Mouse (Mus musculus) right cerebral cortex, adult 18-20 months (tissue): Measurements from ENCODE around the gene Trmo.

Experiments
- DNase-seq: peaks from one replicate; pipeline ENCODE4 v3.0.0; 2022; ENCODE audit warnings: mixed read lengths

Gene Trmo

GRCm38 (mm10) chr4:46389013-46389611 lies at the start of gene Trmo:
Trmo (minus strand) TSS chr4:46389437.
- DNase-seq = peak; percentile 95

DNA sequence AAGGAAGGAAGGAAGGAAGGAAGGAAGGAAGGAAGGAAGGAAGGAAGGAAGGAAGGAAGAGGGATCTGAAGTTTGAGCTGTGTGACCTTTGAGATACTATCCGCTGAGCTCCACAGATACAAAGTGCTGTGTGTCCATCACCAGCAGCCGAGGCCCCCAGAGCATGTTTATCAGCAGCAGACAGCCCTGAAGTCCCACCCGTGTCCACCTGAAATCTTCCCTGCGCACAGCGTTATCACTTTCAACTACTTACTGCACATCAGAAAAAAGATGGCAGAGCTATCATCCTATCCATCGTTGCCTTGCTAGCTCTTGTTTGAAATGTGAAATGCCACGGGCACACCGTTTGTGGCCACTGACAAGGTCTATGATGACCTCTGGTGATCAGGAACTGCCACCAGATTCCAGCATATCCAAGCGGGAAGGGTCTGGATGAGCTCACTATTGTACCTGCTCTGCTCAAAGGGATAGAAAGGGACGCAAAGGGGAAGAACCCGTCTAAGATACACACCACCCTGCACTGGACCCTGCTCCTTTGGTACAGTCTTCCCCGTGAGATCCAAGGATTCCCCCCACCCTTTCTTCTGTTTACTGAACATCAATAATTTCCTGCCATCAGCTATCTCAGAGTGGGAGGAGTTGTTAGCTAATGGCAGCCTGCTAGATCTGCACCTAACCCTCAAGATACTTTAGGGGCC lies 43.3 kb upstream of the Trmo start:
- no peak for DNase-seq

GRCm38 (mm10) chr4:46428903-46429499 lies 39.8 kb upstream of the Trmo start:
- peak; percentile 12 for DNase-seq

- no peak for DNase-seq
Measured at GRCm38 (mm10) chr4:46422625-46423024, 33.4 kb upstream of the Trmo start.

DNA sequence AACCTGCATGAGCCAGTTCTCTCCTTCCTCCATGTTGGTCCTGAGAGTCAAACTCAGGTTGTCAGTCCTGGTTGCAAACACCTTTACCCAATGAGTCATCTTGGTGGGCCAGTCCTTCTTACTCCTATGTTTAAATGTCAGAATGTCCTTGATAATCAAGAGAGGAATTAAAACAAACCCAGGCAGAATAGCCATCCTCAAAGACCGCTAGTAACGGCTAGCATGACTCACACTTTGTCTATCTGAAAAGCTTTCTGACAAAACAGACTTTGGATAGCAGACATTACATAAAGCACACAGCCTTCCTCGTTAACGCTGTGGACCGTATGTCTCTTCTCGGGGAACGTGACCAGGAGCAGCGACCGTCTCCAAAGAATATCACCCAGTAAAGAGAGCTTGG lies 29.6 kb upstream of the Trmo start:
- DNase-seq = no peak

DNA sequence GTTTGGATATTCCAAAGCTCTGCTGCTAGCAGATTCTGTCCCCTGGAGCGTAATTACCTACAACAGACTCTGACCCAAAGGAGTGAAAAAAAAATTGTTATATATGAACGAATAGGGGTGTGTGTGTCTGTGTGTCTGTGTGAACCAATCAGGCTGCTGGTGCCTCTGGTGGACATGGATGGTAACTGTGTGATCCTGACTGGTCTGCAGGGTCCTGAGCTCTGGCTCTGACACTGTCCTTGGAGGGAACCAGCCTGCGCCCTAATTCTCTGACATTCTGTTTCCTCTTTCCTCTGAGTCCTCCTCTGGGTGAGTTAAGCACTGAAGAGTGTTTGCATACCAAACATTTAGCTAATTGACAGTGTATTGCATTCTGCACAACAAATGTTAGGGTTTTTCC lies 28.3 kb upstream of the Trmo start:
- no peak for DNase-seq

GRCm38 (mm10) chr4:46413406-46413805 lies 24.2 kb upstream of the Trmo start, which contains the start of gene Hemgn:
Hemgn (minus strand) TSS chr4:46413506.
- DNase-seq = no peak

DNA sequence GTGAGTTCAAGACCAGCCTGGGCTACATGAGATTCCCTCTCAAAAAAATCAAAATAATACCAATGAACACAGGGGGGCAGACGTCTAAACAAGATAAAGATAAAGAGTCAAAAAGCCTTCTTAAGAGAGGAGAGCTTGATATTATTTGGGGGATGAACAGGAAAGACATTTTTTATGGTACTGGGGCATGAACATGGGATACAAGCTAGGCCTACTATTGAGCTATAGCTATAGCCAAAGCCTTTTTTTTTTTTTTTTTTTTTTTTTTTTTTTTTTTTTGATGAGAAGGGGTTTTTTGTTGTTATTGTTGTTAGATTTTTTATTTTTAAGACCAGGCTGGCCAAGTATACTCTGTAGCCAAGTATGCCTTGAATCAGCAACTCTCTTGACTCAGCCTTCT lies 22.9 kb upstream of the Trmo start:
- no peak for DNase-seq

GRCm38 (mm10) chr4:46411489-46411888 lies 22.3 kb upstream of the Trmo start:
- no peak for DNase-seq

DNA sequence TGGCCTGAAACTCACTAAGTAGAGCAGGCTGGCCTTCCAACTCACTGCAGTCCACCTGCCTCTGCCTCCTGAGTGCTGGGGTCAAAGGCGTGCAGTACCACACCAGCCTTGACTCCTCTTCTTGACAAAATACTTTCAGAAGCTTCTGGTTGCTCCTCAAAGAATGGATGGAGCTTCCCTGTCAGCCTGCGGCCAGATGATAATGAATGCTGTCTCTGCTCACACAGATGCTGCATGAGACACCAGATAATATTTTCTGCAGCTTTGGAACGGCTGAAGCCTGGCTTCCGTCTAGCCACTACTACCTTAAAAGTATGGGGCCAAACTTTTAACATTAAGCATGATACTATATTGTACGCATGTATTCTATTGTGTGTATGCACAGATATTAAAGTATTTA lies 21.4 kb upstream of the Trmo start:
- DNase-seq = no peak

DNA sequence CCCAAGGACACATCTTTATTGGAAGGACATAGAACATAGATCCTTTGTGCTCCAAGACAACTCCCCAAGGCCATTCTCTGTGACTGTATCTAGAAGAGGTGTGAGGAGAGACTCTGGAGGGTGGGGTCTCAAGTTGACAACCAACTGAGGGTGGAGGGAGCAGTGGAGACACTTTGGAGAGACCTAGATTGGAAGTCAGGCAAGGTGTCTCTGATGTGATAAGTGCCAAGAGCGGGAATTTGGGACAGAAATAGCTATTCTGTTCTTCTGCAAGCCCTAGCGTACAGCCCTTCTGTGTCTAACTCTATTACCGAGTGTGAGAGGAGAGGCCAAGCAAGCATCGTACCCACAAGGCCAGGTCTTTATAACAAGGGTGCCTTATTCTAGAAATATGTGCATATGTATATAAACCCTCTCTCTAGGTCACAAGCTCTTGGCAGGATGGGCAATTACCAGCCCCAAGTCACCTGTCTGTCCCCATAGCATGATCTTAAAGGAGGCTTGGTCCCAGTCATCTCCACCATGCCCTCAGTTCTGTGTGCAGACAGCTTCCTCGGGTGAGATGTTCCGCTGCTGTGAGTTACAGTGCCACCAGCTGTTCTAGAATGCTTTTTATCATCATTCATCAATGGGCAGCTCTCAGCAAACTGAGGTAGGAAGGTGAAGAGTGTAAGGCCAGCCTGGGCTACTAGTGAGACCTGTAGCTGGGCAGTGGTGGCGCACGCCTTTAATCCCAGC lies 17.9 kb upstream of the Trmo start:
- no peak for DNase-seq

DNA sequence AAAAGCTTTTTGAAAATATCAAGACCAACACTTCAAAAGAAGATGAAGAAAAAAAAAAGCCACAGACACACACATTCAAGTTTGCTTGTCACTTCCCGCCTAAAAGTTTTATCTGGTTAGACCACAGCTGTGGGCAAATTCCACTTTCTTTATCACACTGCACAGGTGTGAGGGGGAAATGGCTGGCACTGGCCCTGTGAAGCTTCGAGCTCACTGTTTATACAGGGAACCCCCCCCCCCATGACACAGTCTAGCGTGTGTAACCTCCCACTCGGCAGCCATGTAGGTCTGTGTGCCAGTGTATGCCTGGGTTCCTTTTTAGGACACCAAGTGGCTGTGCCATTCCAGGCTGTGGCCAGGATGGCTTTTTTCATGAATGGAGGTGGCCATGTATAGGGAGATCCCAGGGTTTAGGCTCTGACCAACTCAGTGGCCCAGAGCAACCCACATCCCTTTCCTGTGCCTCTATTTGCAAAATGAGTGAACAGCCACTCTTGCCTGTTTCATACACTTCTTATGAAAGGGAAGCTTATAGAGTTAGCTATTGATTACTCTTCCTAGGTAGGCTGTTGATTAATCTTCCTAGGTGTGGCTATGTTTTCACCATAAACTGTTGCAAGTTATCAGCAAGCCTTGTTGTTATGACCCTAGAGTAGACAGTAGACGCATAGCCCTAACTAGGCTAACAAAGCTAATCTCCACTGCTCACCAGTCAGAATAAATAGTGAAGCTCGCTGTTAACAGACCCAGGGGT lies 15.0 kb upstream of the Trmo start:
- DNase-seq = no peak

- DNase-seq = no peak
Measured at GRCm38 (mm10) chr4:46398839-46399238, 9.6 kb upstream of the Trmo start.

GRCm38 (mm10) chr4:46395736-46396135 lies 6.5 kb upstream of the Trmo start:
- no peak for DNase-seq

DNA sequence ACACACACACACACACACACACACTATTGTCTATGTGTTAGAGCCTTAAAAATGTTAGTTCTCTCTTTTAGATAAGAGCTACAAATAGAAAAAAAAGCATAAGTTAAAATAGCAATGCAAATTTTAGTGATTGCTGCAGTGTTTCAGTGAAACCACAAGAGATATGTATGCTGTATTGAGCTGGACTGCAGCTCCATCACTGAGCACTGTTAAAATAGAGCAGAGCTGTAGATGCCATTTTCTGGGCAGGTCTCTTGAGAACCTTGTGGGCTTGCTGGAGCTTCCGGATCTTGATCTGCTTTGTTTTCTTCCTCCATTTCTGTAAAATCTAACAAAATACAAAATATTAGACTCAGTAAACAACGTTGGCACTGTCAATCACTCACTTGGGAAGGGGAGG lies 5.2 kb upstream of the Trmo start:
- no peak for DNase-seq

DNA sequence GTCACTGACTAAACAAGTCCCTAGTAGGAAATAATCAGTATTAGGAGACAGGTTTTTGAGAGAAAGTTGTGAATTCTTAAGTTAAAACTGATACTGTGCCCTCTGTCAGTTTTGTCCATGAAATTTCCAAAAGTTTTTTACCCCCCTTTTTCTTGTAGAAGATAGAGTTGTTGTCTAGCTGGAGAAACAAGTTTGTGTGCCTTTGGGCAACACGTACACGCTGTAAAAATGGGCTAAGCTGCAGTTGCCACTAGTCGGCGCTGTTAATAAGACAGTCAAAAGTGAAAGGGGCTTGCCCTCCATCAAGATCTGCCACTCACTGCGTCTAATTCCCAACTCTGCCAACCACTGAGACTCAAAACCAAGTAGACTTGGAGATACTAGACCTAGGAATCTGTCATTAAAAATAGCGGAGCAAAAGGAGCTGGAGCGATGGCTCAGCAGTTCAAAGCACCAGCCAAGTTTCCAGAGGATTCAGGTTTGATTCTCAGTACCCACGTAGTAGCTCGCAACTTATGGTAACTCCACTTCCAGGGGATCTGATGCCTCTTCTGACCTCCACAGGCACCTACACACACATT lies 1.2 kb upstream of the Trmo start:
- peak; percentile 63 for DNase-seq

DNA sequence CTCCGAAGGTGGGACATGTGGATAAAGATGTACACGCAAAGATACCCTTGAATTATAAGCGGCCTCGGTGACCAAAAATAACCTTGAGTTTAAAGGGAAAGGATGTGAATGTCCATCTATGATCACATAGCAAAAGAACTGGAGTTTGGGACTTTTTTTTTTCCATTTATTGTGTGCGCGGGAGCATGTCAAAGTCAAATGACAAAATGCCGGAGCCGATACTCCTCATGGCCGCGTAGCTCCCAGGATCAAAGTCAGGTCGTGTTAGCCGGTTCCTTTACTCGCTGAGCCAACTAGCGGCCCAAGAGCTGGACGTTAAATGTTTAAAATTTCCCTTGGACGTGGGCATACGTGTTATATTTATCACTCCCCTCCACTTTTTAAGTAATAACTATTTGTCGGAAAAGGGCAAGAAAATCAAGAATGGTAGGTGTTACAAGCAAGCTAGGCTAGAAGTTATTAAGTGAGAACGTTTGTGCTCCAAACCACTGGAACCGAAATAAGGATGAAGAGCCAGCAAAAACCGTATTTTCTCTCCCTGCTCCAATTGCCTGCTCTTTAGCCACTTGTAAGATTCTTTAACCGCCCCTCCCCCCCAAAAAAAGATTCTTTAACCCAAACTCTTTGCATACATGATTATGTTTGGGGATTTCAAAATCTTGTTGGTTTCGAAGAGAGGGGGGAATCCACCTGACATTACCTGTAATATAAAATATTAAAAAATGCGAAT lies 540 bp upstream of the Trmo start:
- peak; percentile 31 for DNase-seq

DNA sequence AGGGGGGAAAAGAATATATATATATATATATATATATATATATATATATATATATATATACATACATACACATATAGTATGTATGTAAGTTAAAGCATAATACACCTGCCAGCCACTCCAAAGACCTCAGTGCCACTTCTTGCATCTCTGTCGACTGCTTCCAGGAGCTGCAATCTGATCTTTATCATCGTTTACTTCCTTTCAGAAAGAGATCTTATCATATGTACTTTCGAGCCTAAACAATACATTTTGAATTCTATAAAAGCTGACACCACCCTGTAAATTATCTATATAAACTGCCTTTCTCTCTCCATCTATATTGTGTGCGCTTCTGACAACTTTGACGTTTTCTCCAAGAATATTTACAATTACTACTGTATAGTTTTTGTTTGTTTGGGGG lies 681 bp downstream of the Trmo start:
- no peak for DNase-seq

- DNase-seq = peak; percentile 87
Measured at GRCm38 (mm10) chr4:46374869-46375368, 14.3 kb downstream of the Trmo start.

- DNase-seq = no peak
Measured at GRCm38 (mm10) chr4:46374455-46374854, 14.8 kb downstream of the Trmo start.

DNA sequence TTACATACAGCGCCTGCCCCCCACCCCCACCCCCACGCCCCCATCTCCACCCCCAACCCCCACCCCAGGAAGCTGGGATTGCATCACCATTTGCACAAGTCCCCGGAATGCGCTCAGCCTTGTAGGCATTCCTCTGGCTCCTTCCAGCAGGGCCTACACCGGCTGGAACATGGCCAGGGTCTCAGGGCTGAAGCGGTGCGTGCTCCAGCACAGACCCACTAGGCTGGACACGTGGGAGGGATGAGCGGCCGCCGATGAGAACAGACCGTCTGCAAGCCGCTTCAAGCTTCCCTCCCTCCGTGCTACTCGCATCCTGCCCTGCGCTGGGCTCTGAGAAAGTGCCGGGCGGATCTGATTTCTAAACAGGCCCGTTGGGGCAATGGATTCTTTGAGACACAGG lies 18.2 kb downstream of the Trmo start:
- DNase-seq = peak; percentile 21

GRCm38 (mm10) chr4:46370406-46370805 lies 18.8 kb downstream of the Trmo start:
- DNase-seq = no peak
